Mouse (Mus musculus): Measurements from ENCODE around the gene Syce3.
A peak's percentile ranks its signal among the peaks of the same experiment; 100 is the strongest.

The Syce3 gene

DNA sequence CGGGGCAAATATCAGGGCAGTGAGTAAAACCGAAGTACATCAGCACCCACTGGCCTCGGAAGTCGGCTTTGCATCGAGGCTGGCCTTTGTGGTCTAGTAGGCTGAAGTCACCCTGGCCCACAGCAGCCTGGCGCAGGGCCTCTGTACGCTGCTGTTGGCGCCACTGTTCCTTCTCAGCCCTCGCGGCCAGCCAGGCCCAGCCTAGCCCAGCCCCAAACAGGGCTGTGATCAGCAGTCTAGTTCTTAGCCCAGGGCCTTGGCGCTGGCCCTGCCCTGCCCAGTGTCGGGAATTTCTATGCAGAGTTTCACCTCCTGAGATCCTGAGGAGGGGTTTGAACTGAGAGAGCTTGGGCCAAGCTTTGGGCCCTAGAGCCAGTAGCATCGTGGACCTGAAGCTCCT, 38.2 kb downstream of the Syce3 start:
- H3K36me3 ChIP-seq (ENCODE audit: control insufficient read depth, insufficient read depth, low read length, poor library complexity, severe bottlenecking): peaks cover 8% of the 10 kb centered on the region
- no peak for DNase-seq (ENCODE audit: low read depth, low spot score)
- H3K27me3 ChIP-seq (ENCODE audit: control insufficient read depth, insufficient read depth, low read length, poor library complexity, severe bottlenecking): no peaks in the 10 kb centered on the region

DNA sequence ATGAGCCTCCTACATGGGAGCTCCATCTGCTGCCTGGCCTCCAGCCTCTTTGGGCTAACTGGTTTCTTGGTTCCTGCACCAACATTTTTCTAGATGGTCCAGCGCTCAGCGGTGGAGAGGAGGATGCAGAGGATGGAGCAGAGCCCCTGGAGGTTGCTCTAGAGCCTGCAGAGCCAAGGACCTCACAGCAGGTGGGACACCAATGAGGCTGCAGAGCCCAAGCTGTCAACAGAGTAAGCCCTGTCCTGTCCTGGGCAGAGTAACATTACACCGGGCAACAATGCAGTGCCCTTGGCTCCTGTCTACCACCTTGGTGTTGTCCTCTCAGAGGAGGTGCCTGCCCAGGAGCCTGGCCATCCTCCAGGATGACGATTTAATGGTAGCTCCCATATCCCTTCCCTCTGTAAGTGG, 45.2 kb downstream of the Syce3 start:
- no peaks in the 10 kb centered on the region for H3K27me3 ChIP-seq (ENCODE audit: control insufficient read depth, insufficient read depth, low read length, poor library complexity, severe bottlenecking)
- H3K36me3 ChIP-seq (ENCODE audit: control insufficient read depth, insufficient read depth, low read length, poor library complexity, severe bottlenecking): peaks cover 20% of the 10 kb centered on the region
- no peak for DNase-seq (ENCODE audit: low read depth, low spot score)

DNA sequence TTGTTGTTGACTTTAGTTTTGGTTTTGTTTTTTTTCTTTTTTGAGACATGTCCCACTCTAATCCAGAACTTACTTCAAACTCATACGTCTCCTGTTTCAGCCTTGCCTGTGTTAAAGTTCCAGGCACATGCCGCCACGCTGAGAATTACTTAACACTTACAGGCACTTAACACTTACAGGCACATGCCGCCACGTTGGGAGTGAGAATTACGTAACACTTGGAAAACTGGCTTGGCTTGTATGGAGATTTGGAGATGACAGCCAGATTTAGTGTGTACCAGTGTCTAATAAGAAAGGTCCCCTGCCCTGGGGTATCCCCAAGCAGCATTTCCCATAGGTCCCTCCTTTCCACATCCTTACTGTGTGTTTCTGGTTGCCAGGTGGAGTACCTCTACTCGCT, 47.3 kb downstream of the Syce3 start:
- Histone ChIP-seq H3K27me3 (ENCODE audit: control insufficient read depth, insufficient read depth, low read length, poor library complexity, severe bottlenecking) (no peaks in the 10 kb centered on the region), H3K36me3 (ENCODE audit: control insufficient read depth, insufficient read depth, low read length, poor library complexity, severe bottlenecking) (peaks cover 11% of the 10 kb centered on the region)
- DNase-seq (ENCODE audit: low read depth, low spot score): no peak

DNA sequence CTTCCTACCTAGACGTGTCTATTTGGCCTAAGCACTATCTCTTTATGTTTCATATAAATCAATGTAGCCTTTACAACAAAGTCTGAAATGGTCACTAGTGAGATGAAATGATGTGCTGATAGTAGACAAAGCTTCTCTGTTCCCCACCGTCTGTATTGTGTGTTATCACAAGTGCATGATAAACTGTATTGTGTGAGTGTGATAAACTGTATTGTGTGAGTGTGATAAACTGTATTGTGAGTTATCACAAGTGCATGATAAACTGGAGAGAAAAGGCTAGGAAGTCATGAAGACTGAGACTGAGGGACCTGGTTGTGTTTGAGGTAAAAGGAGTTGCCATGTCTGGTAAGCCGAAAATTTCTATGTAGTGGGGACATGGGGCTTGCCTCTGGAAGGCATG, 51.5 kb downstream of the Syce3 start:
- no peaks in the 10 kb centered on the region for H3K27me3 ChIP-seq (ENCODE audit: control insufficient read depth, insufficient read depth, low read length, poor library complexity, severe bottlenecking)
- H3K36me3 ChIP-seq (ENCODE audit: control insufficient read depth, insufficient read depth, low read length, poor library complexity, severe bottlenecking): peaks cover 3% of the 10 kb centered on the region
- no peak for DNase-seq (ENCODE audit: low read depth, low spot score)

DNA sequence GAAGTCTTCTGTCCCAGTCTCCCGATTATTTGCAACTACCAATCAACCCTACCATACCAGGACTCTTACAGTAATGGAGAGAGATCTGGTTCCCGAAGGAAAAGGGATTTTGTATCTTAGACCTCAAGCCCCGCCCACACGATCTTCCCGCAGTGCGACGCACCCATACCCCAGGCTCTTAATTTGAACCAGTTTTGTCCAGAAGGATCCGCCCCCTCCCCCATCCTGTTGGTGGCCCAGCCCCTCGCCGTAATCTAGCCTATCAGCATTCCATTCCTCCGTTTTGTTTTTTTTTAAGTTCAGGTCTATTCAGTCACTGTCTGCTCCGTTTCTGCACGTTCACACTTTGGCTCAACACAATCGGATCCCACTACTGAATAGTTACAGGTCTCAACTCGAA, 53.9 kb downstream of the Syce3 start:
- H3K36me3 ChIP-seq (ENCODE audit: control insufficient read depth, insufficient read depth, low read length, poor library complexity, severe bottlenecking): peaks cover 5% of the 10 kb centered on the region
- DNase-seq (ENCODE audit: low read depth, low spot score): peak; percentile 46
- H3K27me3 ChIP-seq (ENCODE audit: control insufficient read depth, insufficient read depth, low read length, poor library complexity, severe bottlenecking): no peaks in the 10 kb centered on the region

DNA sequence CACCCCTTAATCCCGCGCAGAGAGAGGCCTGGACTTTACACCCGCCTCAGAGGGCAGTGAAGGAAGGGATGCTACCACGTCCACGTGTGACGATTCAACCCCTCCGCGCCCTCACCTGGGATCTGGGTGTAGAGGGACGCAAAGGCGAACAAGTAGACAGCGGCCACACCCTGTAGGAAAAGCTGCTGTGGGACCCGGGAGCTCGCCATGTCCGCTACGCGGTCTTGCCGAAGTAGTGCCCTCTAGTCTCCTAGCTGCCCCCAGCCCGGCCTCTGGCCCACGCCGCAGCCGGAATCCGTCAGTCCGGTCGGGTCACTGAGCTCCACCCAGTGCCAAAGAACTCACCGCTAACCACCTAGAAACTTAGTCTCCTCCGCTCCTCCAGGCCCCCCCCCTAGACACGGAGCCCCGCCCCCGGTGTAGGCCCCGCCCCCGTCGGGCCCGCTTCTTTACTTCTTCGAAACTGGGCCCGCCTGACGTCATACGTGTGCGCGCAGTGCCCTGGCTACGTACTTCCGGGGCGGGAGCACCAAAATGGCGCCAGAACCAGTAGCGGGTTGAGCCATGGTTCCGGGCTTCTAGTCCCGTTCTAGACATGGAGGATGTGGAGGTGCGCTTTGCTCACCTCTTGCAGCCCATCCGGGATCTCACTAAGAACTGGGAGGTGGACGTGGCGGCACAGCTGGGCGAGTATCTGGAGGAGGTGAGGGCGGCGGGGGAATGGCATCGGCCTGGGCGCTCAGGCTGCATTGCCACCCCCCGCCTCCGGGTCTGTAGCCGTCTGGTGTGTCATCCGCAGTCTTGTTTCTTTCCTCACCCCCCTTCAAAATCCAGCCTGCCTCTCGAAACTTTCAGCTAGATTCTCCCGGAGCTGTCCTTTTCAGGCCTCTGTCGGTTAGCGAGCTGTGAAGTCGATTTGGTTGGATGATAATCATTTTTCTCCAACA, 54.8 kb downstream of the Syce3 start, which contains the start of the genes Lmf2 and Ncaph2:
Gene Lmf2 (minus strand): TSS at position 419 of the 947 bp plus-strand sequence.
Gene Ncaph2 (plus strand): TSS at position 479 of the 947 bp plus-strand sequence.
- Histone ChIP-seq H3K36me3 (ENCODE audit: control insufficient read depth, insufficient read depth, low read length, poor library complexity, severe bottlenecking) (peaks cover 5% of the 10 kb centered on the region), H3K27me3 (ENCODE audit: control insufficient read depth, insufficient read depth, low read length, poor library complexity, severe bottlenecking) (no peaks in the 10 kb centered on the region)
- DNase-seq (ENCODE audit: low read depth, low spot score): peak; percentile 98

DNA sequence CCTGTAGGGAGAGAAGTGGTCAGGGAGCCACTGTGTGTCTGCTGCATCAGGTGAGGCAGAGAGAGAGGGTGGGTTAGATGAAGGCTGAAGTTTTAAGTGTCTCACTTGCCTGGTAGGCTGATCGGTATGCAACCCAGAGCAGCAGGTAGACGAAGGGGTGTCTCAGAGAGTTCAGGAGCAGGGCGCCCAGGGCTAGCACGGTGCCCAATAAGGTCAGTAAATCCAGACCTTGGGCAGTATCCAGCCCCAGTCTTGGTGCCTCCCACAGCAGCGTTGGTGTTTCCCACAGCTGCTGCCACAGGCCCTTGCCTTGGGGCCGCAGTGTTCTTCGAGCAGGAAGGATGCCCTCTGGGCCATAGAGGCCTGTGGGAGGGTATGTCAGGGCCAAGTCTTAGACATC, 55.8 kb downstream of the Syce3 start:
- no peaks in the 10 kb centered on the region for H3K27me3 ChIP-seq (ENCODE audit: control insufficient read depth, insufficient read depth, low read length, poor library complexity, severe bottlenecking)
- H3K36me3 ChIP-seq (ENCODE audit: control insufficient read depth, insufficient read depth, low read length, poor library complexity, severe bottlenecking): peaks cover 5% of the 10 kb centered on the region
- DNase-seq (ENCODE audit: low read depth, low spot score): no peak

DNA sequence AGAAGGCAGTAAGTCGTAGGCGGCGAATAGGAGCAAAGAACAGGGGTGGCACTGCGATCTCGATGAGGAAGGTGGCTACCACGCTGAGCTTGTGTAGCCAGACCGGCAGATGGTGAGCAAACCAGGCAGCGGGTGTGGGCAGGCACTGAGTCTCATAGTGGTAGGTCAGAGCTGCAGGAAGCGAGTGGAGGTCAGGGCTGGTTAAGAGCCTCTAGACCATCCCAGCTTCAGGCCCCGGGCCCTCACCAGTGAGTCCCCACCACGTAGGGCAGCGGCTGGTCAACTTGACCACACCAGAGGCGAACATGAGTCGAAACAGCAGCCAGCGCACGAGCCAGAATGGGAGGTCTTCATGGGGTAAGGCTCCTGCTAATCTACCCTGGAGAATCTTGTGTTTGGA, 56.5 kb downstream of the Syce3 start:
- no peak for DNase-seq (ENCODE audit: low read depth, low spot score)
- peaks cover 5% of the 10 kb centered on the region for H3K36me3 ChIP-seq (ENCODE audit: control insufficient read depth, insufficient read depth, low read length, poor library complexity, severe bottlenecking)
- H3K27me3 ChIP-seq (ENCODE audit: control insufficient read depth, insufficient read depth, low read length, poor library complexity, severe bottlenecking): no peaks in the 10 kb centered on the region

DNA sequence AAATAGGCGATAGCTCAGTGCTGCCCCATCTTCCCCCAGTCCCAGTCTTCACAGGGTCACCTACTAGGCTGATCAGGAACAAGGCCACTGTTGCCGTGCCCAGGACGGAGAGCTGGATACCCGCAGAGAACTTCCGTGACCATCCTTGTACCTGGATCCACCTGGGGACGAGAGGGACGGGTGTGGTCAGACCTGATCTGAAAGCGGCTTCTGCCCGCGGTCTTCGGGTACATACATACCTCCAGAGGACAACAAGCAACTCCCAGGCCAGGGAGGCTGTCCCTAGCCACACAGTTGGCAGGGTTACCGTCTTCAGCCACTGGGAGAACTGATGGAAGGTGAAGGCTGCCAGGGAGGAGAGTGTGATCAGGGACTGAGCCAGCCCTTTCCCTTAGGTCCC, 57.5 kb downstream of the Syce3 start:
- DNase-seq (ENCODE audit: low read depth, low spot score): no peak
- Histone ChIP-seq H3K36me3 (ENCODE audit: control insufficient read depth, insufficient read depth, low read length, poor library complexity, severe bottlenecking) (peaks cover 5% of the 10 kb centered on the region), H3K27me3 (ENCODE audit: control insufficient read depth, insufficient read depth, low read length, poor library complexity, severe bottlenecking) (no peaks in the 10 kb centered on the region)

DNA sequence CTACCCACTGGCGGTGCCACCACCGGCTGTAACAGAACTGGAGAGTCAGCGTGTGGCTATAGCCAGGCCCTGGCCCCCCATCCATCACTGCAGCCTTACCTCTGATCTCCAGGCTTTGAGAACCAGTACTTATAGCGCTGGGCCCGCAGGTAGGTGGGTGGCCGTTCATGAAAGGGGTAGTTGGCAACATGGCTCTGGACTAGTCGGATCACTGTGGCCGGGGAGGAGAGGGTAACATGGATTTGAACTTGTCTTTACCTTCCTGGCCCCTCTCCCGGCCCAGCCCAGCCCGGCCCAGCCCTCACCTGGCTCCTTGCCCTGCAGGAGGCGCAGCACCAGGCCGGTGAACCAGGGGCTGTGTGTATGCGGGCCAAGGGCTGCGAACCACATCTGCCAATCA, 58.2 kb downstream of the Syce3 start:
- no peaks in the 10 kb centered on the region for H3K27me3 ChIP-seq (ENCODE audit: control insufficient read depth, insufficient read depth, low read length, poor library complexity, severe bottlenecking)
- DNase-seq (ENCODE audit: low read depth, low spot score): no peak
- H3K36me3 ChIP-seq (ENCODE audit: control insufficient read depth, insufficient read depth, low read length, poor library complexity, severe bottlenecking): peaks cover 5% of the 10 kb centered on the region

DNA sequence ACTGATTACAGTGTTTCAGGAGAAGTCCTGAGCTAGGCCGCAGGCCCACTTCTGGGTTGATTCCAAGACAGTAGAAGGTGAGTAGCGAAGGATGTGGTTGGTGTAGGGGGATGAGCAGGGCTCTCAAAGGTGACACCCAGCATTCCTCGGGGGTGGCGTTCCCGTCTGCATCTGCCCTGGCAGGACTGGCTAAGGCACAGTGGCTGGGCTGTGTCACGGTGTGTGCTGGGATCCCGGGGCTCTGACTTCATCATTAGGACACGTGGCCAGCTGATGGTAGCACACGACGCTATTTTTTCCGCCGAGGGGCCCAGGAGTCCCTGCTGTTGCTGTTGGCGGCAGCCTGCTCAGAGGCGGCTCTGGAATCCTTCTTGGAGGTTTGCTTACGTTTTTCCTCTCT, 59.0 kb downstream of the Syce3 start:
- Histone ChIP-seq H3K36me3 (ENCODE audit: control insufficient read depth, insufficient read depth, low read length, poor library complexity, severe bottlenecking) (peaks cover 5% of the 10 kb centered on the region), H3K27me3 (ENCODE audit: control insufficient read depth, insufficient read depth, low read length, poor library complexity, severe bottlenecking) (no peaks in the 10 kb centered on the region)
- DNase-seq (ENCODE audit: low read depth, low spot score): no peak

DNA sequence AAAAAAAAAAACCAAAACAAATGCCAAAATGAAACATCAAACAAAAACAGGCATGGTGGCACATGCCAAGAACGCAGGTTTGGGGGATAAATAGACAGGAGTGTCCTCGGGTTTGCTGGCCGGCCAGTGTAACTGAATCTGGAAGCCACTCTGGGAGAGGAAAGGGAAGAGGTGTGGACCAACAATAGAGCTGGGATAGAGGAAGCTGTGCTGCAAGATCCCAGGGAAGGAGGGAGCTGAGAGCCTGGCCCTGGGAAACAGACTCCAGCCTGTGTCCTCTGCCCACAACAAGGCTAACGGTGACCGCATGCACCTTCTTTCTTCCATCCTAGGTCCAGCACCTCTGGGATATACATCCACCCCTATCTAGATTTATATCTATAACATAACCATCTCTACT, 59.9 kb downstream of the Syce3 start:
- H3K27me3 ChIP-seq (ENCODE audit: control insufficient read depth, insufficient read depth, low read length, poor library complexity, severe bottlenecking): no peaks in the 10 kb centered on the region
- DNase-seq (ENCODE audit: low read depth, low spot score): no peak
- H3K36me3 ChIP-seq (ENCODE audit: control insufficient read depth, insufficient read depth, low read length, poor library complexity, severe bottlenecking): peaks cover 5% of the 10 kb centered on the region

DNA sequence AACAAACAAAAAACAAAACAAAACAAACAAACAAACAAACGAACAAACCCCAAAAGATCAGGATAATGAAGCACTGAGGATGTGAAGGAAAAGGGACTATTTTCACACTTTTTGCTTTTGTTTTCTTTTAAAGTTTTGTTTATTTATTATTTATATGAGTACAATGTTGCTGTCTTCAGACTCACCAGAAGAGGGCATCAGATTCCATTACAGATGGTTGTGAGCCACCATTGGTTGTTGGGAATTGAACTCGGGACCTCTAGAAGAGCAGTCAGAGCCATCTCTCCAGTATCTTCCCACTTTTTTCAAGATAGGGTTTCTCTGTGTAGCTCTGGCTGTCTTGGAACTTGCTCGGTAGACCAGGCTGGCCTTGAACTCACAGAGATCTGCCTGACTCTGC, 67.0 kb downstream of the Syce3 start:
- H3K36me3 ChIP-seq (ENCODE audit: control insufficient read depth, insufficient read depth, low read length, poor library complexity, severe bottlenecking): no peaks in the 10 kb centered on the region
- H3K27me3 ChIP-seq (ENCODE audit: control insufficient read depth, insufficient read depth, low read length, poor library complexity, severe bottlenecking): no peaks in the 10 kb centered on the region
- DNase-seq (ENCODE audit: low read depth, low spot score): peak; percentile 16

DNA sequence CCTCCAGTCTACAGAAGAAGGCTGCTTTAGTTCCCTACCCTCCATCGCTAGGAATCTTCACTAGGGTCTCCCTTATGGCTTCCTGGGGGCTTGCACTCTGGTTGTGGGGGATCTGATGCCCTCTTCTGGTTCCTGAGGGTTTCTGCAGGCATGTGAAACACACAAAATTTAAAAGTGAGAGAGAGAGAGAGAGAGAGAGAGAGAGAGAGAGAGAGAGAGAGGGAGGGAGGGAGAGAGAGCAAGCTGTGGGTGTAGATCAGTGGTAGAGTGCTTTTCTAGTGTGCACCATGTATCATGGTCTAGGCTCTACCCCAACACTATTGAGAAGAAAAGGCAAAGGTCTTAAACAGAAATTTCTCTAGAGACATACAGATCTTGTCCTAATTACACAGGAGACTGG, 68.6 kb downstream of the Syce3 start:
- H3K27me3 ChIP-seq (ENCODE audit: control insufficient read depth, insufficient read depth, low read length, poor library complexity, severe bottlenecking): no peaks in the 10 kb centered on the region
- no peaks in the 10 kb centered on the region for H3K36me3 ChIP-seq (ENCODE audit: control insufficient read depth, insufficient read depth, low read length, poor library complexity, severe bottlenecking)
- no peak for DNase-seq (ENCODE audit: low read depth, low spot score)
